Mouse (Mus musculus) kidney, adult 11 months (tissue): ENCODE measurements around the gene Bcl2l2.

ENCODE experiments used
- DNase-seq: peaks from one replicate; pipeline ENCODE4 v3.0.0; 2022

Bcl2l2 gene

GRCm38 (mm10) chr14:54937361-54938182, 54.4 kb downstream of the Bcl2l2 start:
- no peak for DNase-seq
